Mouse (Mus musculus): ENCODE data around the gene Grm2. TPM values are rescaled to one million over a fixed set of nuclear protein-coding genes. Genes with fewer than 3 reads are reported as not detected.

Gene Grm2
- not detected in 2 replicates for polyA plus RNA-seq (2015; fragmentation: Nextera tagmentation; extraction: Ambion mirVana)

DNA sequence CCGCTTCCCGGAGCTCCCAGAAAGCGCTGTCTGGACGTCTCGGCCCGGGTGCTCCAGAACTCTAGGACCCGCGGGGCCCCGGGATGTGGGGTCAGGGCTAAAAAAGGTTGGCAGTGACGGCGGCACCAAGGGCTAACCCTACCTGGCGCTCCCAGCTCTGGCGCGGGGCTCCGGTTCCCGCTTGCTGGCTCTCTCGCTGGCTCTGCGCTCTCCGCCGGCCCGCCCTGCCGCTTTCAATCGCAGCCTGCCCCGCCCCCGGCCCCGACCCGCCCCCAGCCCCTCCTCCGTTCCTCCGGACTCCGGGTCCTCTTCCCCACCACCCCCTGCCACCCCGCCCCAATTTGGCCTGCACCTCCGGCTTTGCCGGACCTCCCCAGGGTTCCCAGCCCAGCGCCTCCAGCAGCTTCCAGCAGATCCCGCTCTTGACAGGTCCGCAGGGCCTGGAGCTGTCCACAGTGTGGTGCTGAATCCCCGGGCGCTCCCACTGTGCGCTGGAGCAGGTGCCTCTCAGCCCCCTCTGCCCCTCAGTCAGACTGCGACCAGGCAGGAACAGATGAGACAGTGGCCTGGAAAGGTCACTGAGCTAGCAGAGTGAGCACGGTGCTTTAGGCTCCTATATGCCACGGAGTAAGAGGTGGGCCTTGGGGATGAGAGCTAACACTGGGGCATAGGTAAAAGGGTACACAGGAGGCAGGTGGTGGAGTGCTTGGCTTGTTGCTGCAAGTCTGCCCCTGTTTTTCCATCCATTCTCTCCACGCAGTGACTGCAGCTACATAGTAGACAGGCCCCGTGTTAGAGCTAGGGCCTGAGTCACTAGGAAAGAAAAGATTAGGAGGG lies at the start of gene Grm2:
Grm2 (minus strand) TSS at position 199 of the 837 bp plus-strand sequence.
- Histone ChIP-seq H3K27me3 (ENCODE audit: control insufficient read depth, insufficient read depth, low read depth, low read length) (peaks cover 28% of the 10 kb centered on the region), H3K36me3 (ENCODE audit: control insufficient read depth, insufficient read depth) (peaks cover 4% of the 10 kb centered on the region; the same call in 1 of the 2 replicates), H3K27ac (ENCODE audit: low read length) (no peak within 1 kb of the TSS), H3K4me2 (ENCODE audit: low read depth, low read length) (peak within 1 kb of the TSS; percentile 38), H3K4me1 (ENCODE audit: control insufficient read depth, low read depth, low read length) (no peaks in the 10 kb centered on the region), H3K9ac (ENCODE audit: low read depth, low read length) (no peak within 1 kb of the TSS), H3K4me3 (ENCODE audit: low read depth, low read length) (peak within 1 kb of the TSS; percentile 28; the same call in 1 of the 2 replicates), H3K9me3 (replicated peaks; ENCODE audit: control insufficient read depth, low read length) (no peaks in the 10 kb centered on the region)
- 0 out of 2 replicates have a peak, but pooled peaks have one; percentile 13 for ATAC-seq (ENCODE audit: low read depth)
- WGBS (ENCODE audit: insufficient replicate concordance): 2% methylated on average over 44 of the region's 44 CpGs

- Histone ChIP-seq H3K4me2 (ENCODE audit: low read depth, low read length) (no peak overlapping the region), H3K9me3 (replicated peaks; ENCODE audit: control insufficient read depth, low read length) (no peaks in the 10 kb centered on the region), H3K4me1 (ENCODE audit: control insufficient read depth, low read depth, low read length) (no peaks in the 10 kb centered on the region), H3K27ac (ENCODE audit: low read length) (no peak overlapping the region), H3K9ac (ENCODE audit: low read depth, low read length) (no peak overlapping the region), H3K4me3 (ENCODE audit: low read depth, low read length) (no peak overlapping the region), H3K27me3 (ENCODE audit: control insufficient read depth, insufficient read depth, low read depth, low read length) (no peaks in the 10 kb centered on the region), H3K36me3 (ENCODE audit: control insufficient read depth, insufficient read depth) (peaks cover 6% of the 10 kb centered on the region; the same call in 1 of the 2 replicates)
- ATAC-seq (ENCODE audit: low read depth): no peak
- 80% methylated on average over 11 of the region's 11 CpGs for WGBS (ENCODE audit: insufficient replicate concordance)
These were observed 37.1 kb upstream of the Grm2 start for GRCm38 (mm10) chr9:106692973-106693481.

- Histone ChIP-seq H3K27me3 (ENCODE audit: control insufficient read depth, insufficient read depth, low read depth, low read length) (no peaks in the 10 kb centered on the region), H3K4me1 (ENCODE audit: control insufficient read depth, low read depth, low read length) (peaks cover 21% of the 10 kb centered on the region), H3K9ac (ENCODE audit: low read depth, low read length) (no peak overlapping the region), H3K4me3 (ENCODE audit: low read depth, low read length) (no peak overlapping the region), H3K9me3 (replicated peaks; ENCODE audit: control insufficient read depth, low read length) (no peaks in the 10 kb centered on the region), H3K4me2 (ENCODE audit: low read depth, low read length) (no peak overlapping the region), H3K36me3 (ENCODE audit: control insufficient read depth, insufficient read depth) (peaks cover 4% of the 10 kb centered on the region; the same call in 1 of the 2 replicates), H3K27ac (ENCODE audit: low read length) (no peak overlapping the region)
- 70% methylated on average over 8 of the region's 8 CpGs for WGBS (ENCODE audit: insufficient replicate concordance)
- no peak for ATAC-seq (ENCODE audit: low read depth)
These were observed 33.0 kb upstream of the Grm2 start for GRCm38 (mm10) chr9:106688834-106689233.

GRCm38 (mm10) chr9:106686983-106687650 lies 31.2 kb upstream of the Grm2 start:
- Histone ChIP-seq H3K36me3 (ENCODE audit: control insufficient read depth, insufficient read depth) (no peaks in the 10 kb centered on the region), H3K4me3 (ENCODE audit: low read depth, low read length) (no peak overlapping the region), H3K4me2 (ENCODE audit: low read depth, low read length) (peak overlapping the region; percentile 12; the same call in 1 of the 2 replicates), H3K27me3 (ENCODE audit: control insufficient read depth, insufficient read depth, low read depth, low read length) (no peaks in the 10 kb centered on the region), H3K27ac (ENCODE audit: low read length) (no peak overlapping the region), H3K4me1 (ENCODE audit: control insufficient read depth, low read depth, low read length) (peaks cover 21% of the 10 kb centered on the region), H3K9me3 (replicated peaks; ENCODE audit: control insufficient read depth, low read length) (no peaks in the 10 kb centered on the region), H3K9ac (ENCODE audit: low read depth, low read length) (no peak overlapping the region)
- ATAC-seq (ENCODE audit: low read depth): no peak; the same call in 1 of the 2 replicates
- 26% methylated on average over 8 of the region's 8 CpGs for WGBS (ENCODE audit: insufficient replicate concordance)

DNA sequence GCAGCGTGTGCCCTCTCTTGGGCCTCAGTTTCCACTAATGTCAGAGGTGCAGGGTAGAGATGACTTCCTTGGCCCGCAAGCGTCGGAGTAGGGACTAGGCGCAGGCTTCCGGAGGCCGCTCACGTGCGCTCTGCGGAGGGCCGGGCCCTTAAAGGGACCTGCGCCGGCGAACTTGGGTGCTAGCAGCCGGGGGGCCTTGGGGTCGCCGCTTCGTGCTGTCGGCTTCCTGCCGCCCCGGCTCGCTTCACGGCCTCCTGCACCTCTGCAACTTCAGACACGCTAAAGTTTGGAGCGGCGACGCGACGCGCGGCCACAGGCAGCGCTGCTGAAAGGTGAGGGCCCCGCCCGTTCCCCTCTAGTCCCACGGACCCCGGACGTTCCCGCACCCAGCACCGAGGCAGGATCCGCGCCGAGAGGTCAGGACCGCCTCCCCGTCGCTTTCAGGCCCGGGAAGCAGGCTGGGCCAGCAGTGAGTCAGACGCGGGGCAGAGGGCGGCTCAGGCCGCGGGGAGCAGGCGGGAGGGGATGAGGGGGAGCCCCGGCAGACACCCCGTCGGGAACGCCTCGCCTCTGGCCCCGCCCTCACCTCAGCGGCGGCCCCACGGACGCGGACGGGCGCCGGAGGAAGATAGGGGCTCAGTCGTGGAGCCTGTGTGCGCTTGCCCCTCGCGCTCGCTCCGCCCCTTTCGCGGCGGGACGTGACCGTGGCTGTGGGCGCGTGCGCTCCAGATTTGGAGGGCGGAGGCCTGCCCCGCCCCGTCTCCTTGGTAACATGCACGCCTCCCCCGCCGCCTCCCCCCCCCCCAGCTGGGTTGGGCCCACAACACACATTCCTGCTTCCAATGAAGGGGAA lies 29.6 kb upstream of the Grm2 start, which contains the start of gene Tex264:
Tex264 (minus strand) TSS at position 679 of the 853 bp plus-strand sequence.
- Histone ChIP-seq H3K9ac (ENCODE audit: low read depth, low read length) (peak within 1 kb of the TSS; percentile 59), H3K27ac (ENCODE audit: low read length) (peak within 1 kb of the TSS; percentile 55; the same call in 1 of the 2 replicates), H3K27me3 (ENCODE audit: control insufficient read depth, insufficient read depth, low read depth, low read length) (no peaks in the 10 kb centered on the region), H3K9me3 (replicated peaks; ENCODE audit: control insufficient read depth, low read length) (no peaks in the 10 kb centered on the region), H3K4me1 (ENCODE audit: control insufficient read depth, low read depth, low read length) (peaks cover 21% of the 10 kb centered on the region), H3K4me2 (ENCODE audit: low read depth, low read length) (peak within 1 kb of the TSS; percentile 99), H3K36me3 (ENCODE audit: control insufficient read depth, insufficient read depth) (no peaks in the 10 kb centered on the region; the same call in 1 of the 2 replicates), H3K4me3 (ENCODE audit: low read depth, low read length) (peak within 1 kb of the TSS; percentile 74)
- under 1% methylated on average over 72 of the region's 86 CpGs for WGBS (ENCODE audit: insufficient replicate concordance)
- peak; percentile 83 for ATAC-seq (ENCODE audit: low read depth)

- no peaks in the 10 kb centered on the region for H3K9me3 ChIP-seq (replicated peaks; ENCODE audit: control insufficient read depth, low read length)
- peak overlapping the region; percentile 59 for H3K9ac ChIP-seq (ENCODE audit: low read depth, low read length)
- no peaks in the 10 kb centered on the region for H3K27me3 ChIP-seq (ENCODE audit: control insufficient read depth, insufficient read depth, low read depth, low read length)
- H3K36me3 ChIP-seq (ENCODE audit: control insufficient read depth, insufficient read depth): no peaks in the 10 kb centered on the region; the same call in 1 of the 2 replicates
- peak overlapping the region; percentile 99 for H3K4me2 ChIP-seq (ENCODE audit: low read depth, low read length)
- H3K27ac ChIP-seq (ENCODE audit: low read length): no peak overlapping the region
- H3K4me1 ChIP-seq (ENCODE audit: control insufficient read depth, low read depth, low read length): peaks cover 21% of the 10 kb centered on the region
- peak overlapping the region; percentile 74 for H3K4me3 ChIP-seq (ENCODE audit: low read depth, low read length)
- ATAC-seq (ENCODE audit: low read depth): no peak
- 5% methylated on average over 13 of the region's 14 CpGs for WGBS (ENCODE audit: insufficient replicate concordance)
These were observed 29.0 kb upstream of the Grm2 start for GRCm38 (mm10) chr9:106684918-106685248.

DNA sequence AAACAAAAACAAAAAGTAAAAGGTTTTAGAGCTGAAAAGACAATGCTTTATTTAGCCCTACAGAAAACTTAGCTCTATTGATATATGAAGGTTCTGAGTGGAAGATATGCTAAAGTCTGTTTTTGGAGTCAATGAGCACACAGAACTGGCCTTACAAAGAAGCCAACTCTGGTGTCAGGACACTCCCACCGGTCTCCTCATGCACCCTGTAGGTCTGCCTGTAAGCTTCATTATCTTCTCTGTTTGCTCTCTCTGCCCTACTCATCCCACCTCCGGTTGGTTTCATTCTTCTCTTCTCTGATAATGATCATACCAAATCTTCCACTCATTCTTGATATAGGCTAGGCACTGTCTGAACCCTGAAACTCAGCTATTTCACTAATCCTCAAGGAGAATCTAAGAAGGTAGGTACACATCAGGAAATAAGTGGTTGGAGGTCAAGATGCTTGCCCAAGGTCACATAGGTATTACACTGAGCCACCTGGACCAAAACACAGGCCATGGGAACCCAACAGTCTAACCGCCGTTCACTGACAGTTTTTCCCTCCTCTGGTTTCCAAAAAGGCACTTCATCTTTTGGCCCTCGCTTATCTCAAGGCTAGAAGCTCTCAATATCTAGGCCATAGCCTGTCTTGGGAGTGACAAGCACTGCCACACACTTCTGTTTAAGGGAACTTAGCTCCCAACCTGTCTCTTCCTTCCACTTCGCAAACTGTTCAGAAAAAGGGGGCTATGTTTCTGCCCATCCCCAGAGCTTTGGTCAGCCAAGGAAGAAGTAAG lies 28.4 kb upstream of the Grm2 start:
- Histone ChIP-seq H3K4me3 (ENCODE audit: low read depth, low read length) (peak overlapping the region; percentile 74), H3K4me2 (ENCODE audit: low read depth, low read length) (peak overlapping the region; percentile 99), H3K27me3 (ENCODE audit: control insufficient read depth, insufficient read depth, low read depth, low read length) (no peaks in the 10 kb centered on the region), H3K36me3 (ENCODE audit: control insufficient read depth, insufficient read depth) (no peaks in the 10 kb centered on the region; the same call in 1 of the 2 replicates), H3K9ac (ENCODE audit: low read depth, low read length) (peak overlapping the region; percentile 59), H3K9me3 (replicated peaks; ENCODE audit: control insufficient read depth, low read length) (no peaks in the 10 kb centered on the region), H3K4me1 (ENCODE audit: control insufficient read depth, low read depth, low read length) (peaks cover 21% of the 10 kb centered on the region), H3K27ac (ENCODE audit: low read length) (no peak overlapping the region)
- WGBS (ENCODE audit: insufficient replicate concordance): 35% methylated on average over 6 of the region's 6 CpGs
- ATAC-seq (ENCODE audit: low read depth): no peak

DNA sequence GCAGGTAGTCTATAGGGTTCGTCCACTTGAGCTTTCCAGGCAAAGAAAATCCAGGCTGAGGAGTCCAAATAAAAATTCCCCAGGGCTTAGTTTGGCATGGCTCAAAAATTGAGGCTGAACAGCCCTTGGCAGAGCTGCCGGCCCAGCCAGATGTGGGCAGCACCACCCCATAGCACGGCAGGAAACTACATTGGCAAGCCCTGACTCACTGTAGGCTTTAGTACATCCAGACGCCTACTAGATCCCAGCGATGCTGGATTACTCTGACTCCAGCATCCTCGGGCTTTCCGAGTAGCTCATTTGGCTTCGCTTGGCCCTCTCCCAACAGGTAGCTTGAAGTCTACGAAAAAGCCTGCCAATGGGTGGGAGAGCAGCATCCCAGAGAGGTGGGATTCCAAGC lies 25.1 kb upstream of the Grm2 start:
- ATAC-seq (ENCODE audit: low read depth): no peak
- 81% methylated on average over 9 of the region's 9 CpGs for WGBS (ENCODE audit: insufficient replicate concordance)
- Histone ChIP-seq H3K9ac (ENCODE audit: low read depth, low read length) (no peak overlapping the region), H3K4me2 (ENCODE audit: low read depth, low read length) (no peak overlapping the region), H3K27ac (ENCODE audit: low read length) (no peak overlapping the region), H3K4me3 (ENCODE audit: low read depth, low read length) (no peak overlapping the region), H3K4me1 (ENCODE audit: control insufficient read depth, low read depth, low read length) (peaks cover 18% of the 10 kb centered on the region), H3K27me3 (ENCODE audit: control insufficient read depth, insufficient read depth, low read depth, low read length) (no peaks in the 10 kb centered on the region), H3K9me3 (replicated peaks; ENCODE audit: control insufficient read depth, low read length) (no peaks in the 10 kb centered on the region), H3K36me3 (ENCODE audit: control insufficient read depth, insufficient read depth) (no peaks in the 10 kb centered on the region; the same call in 1 of the 2 replicates)

Measured in liver, embryonic 16.5 days (tissue).